Mouse (Mus musculus): ENCODE measurements around the gene Mrpl46. TPM values are rescaled to one million over a fixed set of nuclear protein-coding genes. Genes with fewer than 3 reads are reported as not detected.

Mrpl46 gene
- polyA plus RNA-seq, 1 experiment = 9.4 TPM

GRCm38 (mm10) chr7:78731391-78731790 lies 51.9 kb downstream of the Mrpl46 start:
- WGBS = 87% methylated on average over 8 of the region's 8 CpGs
- Histone ChIP-seq H3K27ac (ENCODE audit: insufficient read depth, low read length) (no peak overlapping the region), H3K27me3 (ENCODE audit: control insufficient read depth, insufficient read depth, low read length) (no peaks in the 10 kb centered on the region), H3K4me1 (ENCODE audit: control insufficient read depth, insufficient read depth, insufficient read length) (no peaks in the 10 kb centered on the region), H3K36me3 (ENCODE audit: control insufficient read depth, insufficient read depth, low read length) (no peaks in the 10 kb centered on the region), H3K4me3 (ENCODE audit: extremely low read depth, insufficient read depth, insufficient read length) (no peak overlapping the region)
- no peak for DNase-seq (ENCODE audit: low read depth in 1 of 2, low spot score in 2 of 2)
- TF ChIP-seq CTCF (IDR thresholded peaks at IDR 0.05; ENCODE audit: extremely low read depth, insufficient read depth, insufficient read length, insufficient replicate concordance) (no peak), POLR2A (IDR thresholded peaks at IDR 0.05; ENCODE audit: low read depth, low read length) (no peak)

Other genes starting within 250 kb of the Mrpl46 start
- gene Ntrk3, start 45.5 kb downstream of the Mrpl46 start, polyA plus RNA-seq (2012; rRNA removed) = 1.5 and 2.0 TPM in 2 replicates
- gene Mrps11, start 412 bp downstream of the Mrpl46 start, polyA plus RNA-seq (2012; rRNA removed) = 20.4 and 27.8 TPM in 2 replicates
- 16.1 and 19.3 TPM in 2 replicates for gene Det1, start 63.7 kb upstream of the Mrpl46 start, polyA plus RNA-seq (2012; rRNA removed)
- 14.6 and 18.1 TPM in 2 replicates for gene Aen, start 112.3 kb upstream of the Mrpl46 start, polyA plus RNA-seq (2012; rRNA removed)
- 205 and 302 TPM in 2 replicates for gene Isg20, start 129.9 kb upstream of the Mrpl46 start, polyA plus RNA-seq (2012; rRNA removed)

All from spleen, adult 2 months (tissue).